Mouse (Mus musculus) CH12.LX (cell line): Measurements from ENCODE around the gene Atrip. TPM values are rescaled to one million over a fixed set of nuclear protein-coding genes. Genes with fewer than 3 reads are reported as not detected.

Experiments
- DNase-seq: peaks from one replicate; pipeline ENCODE4 v3.0.0-alpha.2; 2013; ENCODE audit errors: extremely low read depth
- H3K27ac ChIP-seq: 2 replicates; pipeline ENCODE4 v1.5.1; 2012; ENCODE audit warnings: low read depth, mild to moderate bottlenecking, control low read depth, moderate library complexity; ENCODE audit not compliant: insufficient read depth
- H3K27me3 ChIP-seq: replicated peaks from 2 replicates; pipeline ENCODE3; 2012; ENCODE audit warnings: inconsistent platforms
- H3K36me3 ChIP-seq, 2 experiments: replicated peaks in 1 of 2; 2 replicates each; pipeline versions ENCODE3 to v1.6.1; 2012; ENCODE audit warnings: inconsistent platforms in 1 of 2, low read length in 1 of 2, mild to moderate bottlenecking in 1 of 2, mixed read lengths in 1 of 2, moderate library complexity in 1 of 2; ENCODE audit not compliant: control insufficient read depth in 1 of 2, insufficient read depth in 1 of 2
- H3K4me1 ChIP-seq, 2 experiments: 2 replicates each; pipeline ENCODE4 v1.6.1; 2012; ENCODE audit warnings: inconsistent platforms in 1 of 2, moderate library complexity in 1 of 2; ENCODE audit not compliant: insufficient read depth in 2 of 2, control insufficient read depth in 1 of 2
- H3K4me2 ChIP-seq: 2 replicates; pipeline ENCODE4 v1.6.1; 2012; ENCODE audit warnings: low read depth, mild to moderate bottlenecking, control low read depth; ENCODE audit not compliant: poor library complexity, insufficient read depth, severe bottlenecking
- H3K4me3 ChIP-seq, 3 experiments: fragments of 150-350 bp in 1 of 3; sonication (generic) in 1 of 3; replicated peaks in 1 of 3; 2 replicates each; pipeline versions ENCODE3 to v1.5.1; 2011 to 2012; ENCODE audit warnings: low read depth in 2 of 3, low read length in 2 of 3, mild to moderate bottlenecking in 2 of 3, moderate library complexity in 2 of 3, control low read depth in 1 of 3, improper control_type of control experiment in 1 of 3, inconsistent platforms in 1 of 3, mixed read lengths in 1 of 3; ENCODE audit not compliant: poor library complexity in 1 of 3
- H3K79me2 ChIP-seq: replicated peaks from 2 replicates; pipeline ENCODE4 v1.6.1; 2012; ENCODE audit warnings: mild to moderate bottlenecking, moderate library complexity; ENCODE audit not compliant: control insufficient read depth, poor library complexity, insufficient read depth, severe bottlenecking; ENCODE audit errors: extremely low read depth
- H3K9ac ChIP-seq: 2 replicates; pipeline ENCODE4 v1.6.1; 2012; ENCODE audit warnings: low read depth, mild to moderate bottlenecking, control low read depth, moderate library complexity; ENCODE audit not compliant: insufficient read depth
- H3K9me3 ChIP-seq: replicated peaks from 2 replicates; pipeline ENCODE3; 2012; ENCODE audit warnings: low read length, inconsistent platforms, mixed read lengths
- CTCF ChIP-seq, 2 experiments: IDR thresholded peaks in 1 of 2; conservative IDR thresholded peaks in 1 of 2; 2 replicates each; pipeline ENCODE4 v1.5.1; 2011 to 2012; ENCODE audit warnings: low read depth in 2 of 2, low read length in 2 of 2, improper control_type of control experiment in 1 of 2, inconsistent platforms in 1 of 2, mild to moderate bottlenecking in 1 of 2, moderate library complexity in 1 of 2
- ELF1 ChIP-seq: IDR thresholded peaks from 2 replicates; pipeline ENCODE4 v1.6.1; 2014; ENCODE audit warnings: low read depth, mild to moderate bottlenecking, inconsistent platforms, low read length, improper control_type of control experiment
- MAX ChIP-seq: IDR thresholded peaks from 2 replicates; pipeline ENCODE4 v1.6.1; 2011; ENCODE audit warnings: low read length, improper control_type of control experiment
- MAZ ChIP-seq: IDR thresholded peaks from 2 replicates; pipeline ENCODE4 v1.6.1; 2012; ENCODE audit warnings: low read depth, mild to moderate bottlenecking, inconsistent platforms, low read length, improper control_type of control experiment, moderate library complexity
- MEF2A ChIP-seq: IDR thresholded peaks from 2 replicates; pipeline ENCODE4 v1.6.1; 2014; ENCODE audit warnings: low read depth, mild to moderate bottlenecking, inconsistent platforms, low read length, improper control_type of control experiment, borderline replicate concordance
- MYC ChIP-seq: IDR thresholded peaks from 2 replicates; pipeline ENCODE4 v1.6.1; 2011; ENCODE audit warnings: low read depth, mild to moderate bottlenecking, improper control_type of control experiment, low read length
- NRF1 ChIP-seq: IDR thresholded peaks from 2 replicates; pipeline ENCODE4 v1.6.1; 2014; ENCODE audit warnings: low read depth, mild to moderate bottlenecking, inconsistent platforms, low read length, improper control_type of control experiment, moderate library complexity
- PAX5 ChIP-seq: IDR thresholded peaks from 2 replicates; pipeline ENCODE4 v1.6.1; 2012; ENCODE audit warnings: low read length, inconsistent platforms, mixed read lengths
- POLR2A ChIP-seq: IDR thresholded peaks from 2 replicates; pipeline ENCODE4 v1.6.1; 2011; ENCODE audit warnings: low read depth, mild to moderate bottlenecking, improper control_type of control experiment, low read length
- POLR2AphosphoS2 ChIP-seq: IDR thresholded peaks from 2 replicates; pipeline ENCODE4 v1.6.1; 2011; ENCODE audit warnings: low read depth, low read length, improper control_type of control experiment
- RAD21 ChIP-seq: IDR thresholded peaks from 2 replicates; pipeline ENCODE4 v1.6.1; 2011; ENCODE audit warnings: low read depth, mild to moderate bottlenecking, low read length, improper control_type of control experiment, moderate library complexity
- RCOR1 ChIP-seq: conservative IDR thresholded peaks from 2 replicates; pipeline ENCODE4 v1.6.1; 2012; ENCODE audit warnings: low read depth, mild to moderate bottlenecking, inconsistent platforms, low read length, improper control_type of control experiment
- TBP ChIP-seq: conservative IDR thresholded peaks from 2 replicates; pipeline ENCODE4 v1.6.1; 2011; ENCODE audit warnings: low read depth, low read length, improper control_type of control experiment
- USF1 ChIP-seq: IDR thresholded peaks from 2 replicates; pipeline ENCODE4 v1.6.1; 2014; ENCODE audit warnings: low read depth, mild to moderate bottlenecking, inconsistent platforms, low read length, improper control_type of control experiment
- ZC3H11A ChIP-seq: IDR thresholded peaks from 2 replicates; pipeline ENCODE4 v1.6.1; 2012; ENCODE audit warnings: low read depth, mild to moderate bottlenecking, inconsistent platforms, low read length, improper control_type of control experiment
- ZKSCAN1 ChIP-seq: IDR thresholded peaks from 2 replicates; pipeline ENCODE4 v1.6.1; 2012; ENCODE audit warnings: low read depth, inconsistent platforms, low read length, improper control_type of control experiment, borderline replicate concordance
- ZMIZ1 ChIP-seq: IDR thresholded peaks from 2 replicates; pipeline ENCODE4 v1.6.1; 2012; ENCODE audit warnings: low read depth, mild to moderate bottlenecking, inconsistent platforms, low read length, improper control_type of control experiment
- ZNF384 ChIP-seq: IDR thresholded peaks from 2 replicates; pipeline ENCODE4 v1.6.1; 2012; ENCODE audit warnings: low read depth, low read length, improper control_type of control experiment, inconsistent platforms
- dilution Hi-C: fragments of 300-500 bp; cut with MboI; formaldehyde crosslinking; loops from 2 replicates; pipeline ENCODE4 v1.14.3; 2020; ENCODE audit warnings: low sequenced_read_pairs; ENCODE audit not compliant: extremely low pct_unique_long_range_greater_than_20kb, extremely low pct_ligation_motif_present
- in situ Hi-C: fragments of 300-500 bp; cut with MboI; formaldehyde crosslinking; loops from 3 replicates; pipeline ENCODE4 v1.14.3; 2019; ENCODE audit warnings: low sequenced_read_pairs, low pct_ligation_motif_present, low pct_unique_long_range_greater_than_20kb, mixed read lengths
- polyA plus RNA-seq: library from polyadenylated mRNA; unstranded; fragments of >175 nt; gene quantifications from 2 replicates; pipeline ENCODE4 v1.2.1, GENCODE M21; 2012; ENCODE audit warnings: low read depth; ENCODE audit not compliant: insufficient read length
- total RNA-seq, 2 experiments: library from RNA; depleted of rRNA; stranded (reverse); fragments of 300-350 nt in 1 of 2; fragments of >200 nt in 1 of 2; gene quantifications; 2 replicates each; pipeline ENCODE4 v1.2.3; 2012 to 2014

Gene Atrip
- total and polyA plus RNA-seq, 3 experiments: 17.6 to 24.1 (median 18.0) TPM

- Histone ChIP-seq H3K9ac (no peak overlapping the region), H3K36me3 (peaks cover 60 to 87% of the 10 kb centered on the region in 2 experiments), H3K4me3 (no peak overlapping the region), H3K27ac (no peak overlapping the region)
- dilution Hi-C loops: no loop called here
- TF ChIP-seq POLR2AphosphoS2: no peak
- no peak for TF ChIP-seq MYC
- no peak for TF ChIP-seq NRF1
- no peak for TF ChIP-seq CTCF (conservative IDR thresholded peaks at IDR 0.05 in 1 of 2, IDR thresholded peaks at IDR 0.05 in 1 of 2; ENCODE audit: low read depth in 2 of 2, low read length in 2 of 2)
- TF ChIP-seq MAZ: no peak
- TF ChIP-seq ZC3H11A: no peak
- no peak for TF ChIP-seq MEF2A
- no peak for TF ChIP-seq ELF1
- TF ChIP-seq RAD21: no peak
- no peak for TF ChIP-seq PAX5
- TF ChIP-seq ZMIZ1: no peak
- no peak for TF ChIP-seq USF1
- TF ChIP-seq POLR2A: no peak
- TF ChIP-seq RCOR1: no peak
- no peak for TF ChIP-seq MAX
- TF ChIP-seq, all 38 proteins: peak for 0
- in situ Hi-C loops: no loop called here
- Histone ChIP-seq H3K4me2 (no peak overlapping the region), H3K4me1 (peaks cover 30 to 42% of the 10 kb centered on the region in 2 experiments), H3K9me3 (no peaks in the 10 kb centered on the region), H3K27me3 (no peaks in the 10 kb centered on the region), H3K79me2 (peaks cover 21% of the 10 kb centered on the region)
- no peak for DNase-seq
Observed at GRCm38 (mm10) chr9:109060898-109061295, 13.0 kb downstream of the Atrip start.

GRCm38 (mm10) chr9:109060184-109060897, 13.6 kb downstream of the Atrip start:
- H3K4me2 ChIP-seq: peak overlapping the region; percentile 55
- H3K79me2 ChIP-seq: peaks cover 26% of the 10 kb centered on the region
- dilution Hi-C loops: no loop called here
- H3K4me3 ChIP-seq: peak overlapping the region in 1 of 3 experiments; percentile 40
- in situ Hi-C loops: no loop called here
- peaks cover 57 to 87% of the 10 kb centered on the region in 2 experiments for H3K36me3 ChIP-seq
- no peaks in the 10 kb centered on the region for H3K27me3 ChIP-seq
- TF ChIP-seq ZKSCAN1: no peak
- TF ChIP-seq ZNF384: no peak
- no peak for TF ChIP-seq MYC
- TF ChIP-seq NRF1: no peak
- TF ChIP-seq PAX5: no peak
- no peak for TF ChIP-seq ELF1
- no peak for TF ChIP-seq TBP
- no peak for DNase-seq
- peak overlapping the region; percentile 89 for H3K27ac ChIP-seq
- no peaks in the 10 kb centered on the region for H3K9me3 ChIP-seq
- H3K9ac ChIP-seq: peak overlapping the region; percentile 37
- peaks cover 35 to 48% of the 10 kb centered on the region in 2 experiments for H3K4me1 ChIP-seq
